Mouse (Mus musculus) myocyte (in vitro differentiated cells): Measurements from ENCODE around the gene Tdrd9.

Experiments
- MAX ChIP-seq: IDR thresholded peaks from one replicate; pipeline ENCODE4 v1.6.1; 2011; ENCODE audit warnings: low read depth, mild to moderate bottlenecking, control low read depth
- POLR2A ChIP-seq: IDR thresholded peaks from one replicate; pipeline ENCODE4 v1.6.1; 2011; ENCODE audit warnings: low read depth, mild to moderate bottlenecking, control low read depth, moderate library complexity; ENCODE audit not compliant: insufficient read length
- POLR2AphosphoS2 ChIP-seq: IDR thresholded peaks from one replicate; pipeline ENCODE4 v1.6.1; 2011; ENCODE audit warnings: low read depth, control low read depth; ENCODE audit not compliant: insufficient read length

DNA sequence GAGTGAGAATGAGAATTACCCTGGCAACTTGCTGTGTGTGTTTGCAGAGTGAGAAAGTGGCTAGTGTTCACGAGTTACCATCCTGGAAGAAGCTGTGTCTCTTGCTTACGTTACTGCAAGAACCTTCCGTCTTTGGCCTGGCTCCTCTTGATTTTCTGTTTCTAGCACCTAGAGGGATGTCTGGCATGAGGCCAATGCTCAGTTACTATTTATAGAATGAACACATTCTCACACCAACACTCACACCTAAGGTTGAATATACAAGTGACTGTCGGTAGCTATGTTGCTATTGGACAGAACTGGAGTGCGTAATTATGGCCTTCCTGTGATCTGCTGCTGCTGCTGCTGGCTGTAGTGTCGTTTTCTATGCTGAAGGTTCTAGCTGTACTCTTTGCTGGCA, 5.8 kb downstream of the Tdrd9 start:
- TF ChIP-seq POLR2AphosphoS2: no peak
- no peak for TF ChIP-seq MAX
- TF ChIP-seq POLR2A: no peak
